Mouse (Mus musculus) G1E-ER4 (cell line): Measurements from ENCODE around the gene Cdk15. TPM values are rescaled to one million over a fixed set of nuclear protein-coding genes. Genes with fewer than 3 reads are reported as not detected.

Experiments used
- GATA1 ChIP-seq: IDR thresholded peaks from one replicate; pipeline ENCODE4 v1.8.0; 2012; ENCODE audit warnings: low read length, inconsistent platforms
- polyA plus RNA-seq: library from polyadenylated mRNA; stranded (reverse); fragments of >175 nt; gene quantifications from 2 replicates; pipeline ENCODE4 v1.2.3, GENCODE M21; 2012

The Cdk15 gene
- polyA plus RNA-seq, 1 experiment: not detected

DNA sequence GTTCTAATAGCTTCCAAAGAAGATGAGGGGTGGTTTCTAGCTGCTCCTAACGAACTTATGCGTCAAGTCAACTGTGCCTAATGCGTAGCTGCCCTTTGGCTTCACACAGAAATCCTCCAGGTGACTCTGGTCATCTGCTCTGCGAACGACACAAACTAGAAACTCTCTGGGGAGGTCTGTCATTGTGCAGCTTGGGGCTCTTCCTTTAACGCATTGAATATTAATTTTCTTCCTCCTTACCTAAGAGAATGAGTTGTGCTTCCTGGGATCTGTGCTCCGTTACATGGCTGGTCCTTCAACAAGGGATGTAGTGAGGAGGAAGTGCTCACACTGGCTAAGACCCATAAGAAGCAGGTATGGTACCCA is 112.6 kb downstream of the Cdk15 start:
- no peak for TF ChIP-seq GATA1

- no peak for TF ChIP-seq GATA1
Observed at GRCm38 (mm10) chr1:59370355-59370950, 113.7 kb downstream of the Cdk15 start.

DNA sequence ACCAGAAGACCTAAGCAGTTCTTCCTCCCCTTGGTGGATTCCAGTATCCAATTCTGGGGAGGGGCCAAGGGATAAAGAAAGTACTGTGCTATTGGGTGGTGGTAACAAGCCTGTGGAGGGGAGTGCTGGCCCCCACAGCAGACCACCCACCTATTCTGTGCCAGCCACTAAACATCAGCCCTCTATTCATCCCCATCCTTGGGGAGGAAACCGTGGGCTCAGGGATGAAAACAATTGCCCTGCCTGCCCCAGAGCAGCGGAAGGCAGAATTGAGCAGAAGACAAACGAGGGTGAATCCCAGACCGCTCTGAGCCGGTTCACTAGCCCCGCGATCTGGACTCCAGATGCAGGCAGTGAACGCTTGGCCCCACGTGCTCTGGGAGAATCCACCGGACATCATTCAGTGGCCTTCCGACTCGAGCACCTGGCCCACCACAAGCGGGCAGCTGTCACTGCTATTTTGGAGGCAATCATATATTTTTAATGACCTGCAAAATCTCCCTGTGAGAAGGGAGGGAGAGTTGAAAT is 119.4 kb downstream of the Cdk15 start:
- no peak for TF ChIP-seq GATA1

DNA sequence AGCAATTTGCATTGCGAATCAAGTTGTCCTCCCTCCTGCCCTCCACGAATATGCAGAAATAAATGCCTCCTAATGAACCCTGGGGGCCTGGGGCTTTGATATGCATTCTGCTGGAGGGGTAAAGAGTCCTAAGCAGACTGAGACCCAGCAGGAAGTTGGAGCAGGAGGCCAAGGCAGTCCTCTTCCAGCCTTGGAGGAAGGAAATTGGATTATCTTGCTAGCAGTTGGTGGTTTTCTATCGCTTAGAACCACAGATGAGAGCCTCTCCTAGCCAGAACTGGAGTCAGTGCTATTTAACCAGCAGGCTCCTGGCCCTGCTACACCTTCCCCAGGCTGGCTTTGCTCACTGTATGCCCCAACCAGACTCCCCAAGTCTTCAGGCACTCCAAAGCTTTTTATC is 119.9 kb downstream of the Cdk15 start:
- TF ChIP-seq GATA1: no peak

- no peak for TF ChIP-seq GATA1
Observed at GRCm38 (mm10) chr1:59377312-59377711, 120.6 kb downstream of the Cdk15 start.

GRCm38 (mm10) chr1:59380926-59381325 is 124.2 kb downstream of the Cdk15 start:
- no peak for TF ChIP-seq GATA1

DNA sequence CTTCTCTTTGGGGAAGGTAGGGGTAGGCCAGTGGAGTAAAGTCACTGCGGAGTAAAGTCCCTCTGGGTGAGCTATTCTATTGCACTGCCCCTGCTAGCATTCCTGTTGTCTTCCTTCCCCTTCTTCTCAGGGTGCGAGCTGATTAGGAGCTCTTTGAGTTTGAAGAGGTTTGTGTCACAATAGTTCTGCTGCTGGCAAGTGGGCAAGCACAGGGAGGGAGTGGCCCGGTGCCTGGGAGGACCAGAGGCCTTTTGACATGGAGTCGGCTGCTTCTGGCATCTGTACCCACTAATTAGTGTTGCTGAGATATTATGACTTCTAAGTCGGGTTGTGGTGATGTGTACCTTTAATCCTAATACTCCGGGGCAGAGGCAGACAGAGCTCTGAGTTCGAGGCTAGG is 124.8 kb downstream of the Cdk15 start:
- TF ChIP-seq GATA1: no peak

- TF ChIP-seq GATA1: no peak
Observed at GRCm38 (mm10) chr1:59382516-59382915, 125.8 kb downstream of the Cdk15 start.

- no peak for TF ChIP-seq GATA1
Observed at GRCm38 (mm10) chr1:59383049-59383610, 126.4 kb downstream of the Cdk15 start.

DNA sequence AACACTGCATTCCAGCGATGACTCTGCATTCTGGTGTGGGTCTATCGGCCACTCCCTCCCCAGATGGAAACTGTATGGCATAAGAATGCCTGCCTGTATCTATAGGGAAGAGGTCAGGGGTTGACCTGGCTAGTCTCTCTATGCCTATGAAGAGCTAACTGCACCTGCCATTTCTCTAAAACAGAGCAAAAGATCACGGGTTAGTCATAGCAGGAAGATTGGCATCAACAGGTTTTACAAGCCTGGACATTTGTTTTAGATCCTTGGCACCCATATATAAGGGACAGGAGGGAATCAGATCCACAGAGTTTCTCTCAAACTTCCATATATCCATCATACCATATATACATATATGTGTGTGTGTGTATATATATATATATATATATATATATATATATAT is 127.7 kb downstream of the Cdk15 start:
- TF ChIP-seq GATA1: no peak

GRCm38 (mm10) chr1:59385641-59386040 is 128.9 kb downstream of the Cdk15 start:
- no peak for TF ChIP-seq GATA1

- TF ChIP-seq GATA1: no peak
Observed at GRCm38 (mm10) chr1:59387542-59388314, 131.0 kb downstream of the Cdk15 start.

- no peak for TF ChIP-seq GATA1
Observed at GRCm38 (mm10) chr1:59389181-59389580, 132.5 kb downstream of the Cdk15 start.

GRCm38 (mm10) chr1:59391736-59392135 is 135.0 kb downstream of the Cdk15 start:
- no peak for TF ChIP-seq GATA1

DNA sequence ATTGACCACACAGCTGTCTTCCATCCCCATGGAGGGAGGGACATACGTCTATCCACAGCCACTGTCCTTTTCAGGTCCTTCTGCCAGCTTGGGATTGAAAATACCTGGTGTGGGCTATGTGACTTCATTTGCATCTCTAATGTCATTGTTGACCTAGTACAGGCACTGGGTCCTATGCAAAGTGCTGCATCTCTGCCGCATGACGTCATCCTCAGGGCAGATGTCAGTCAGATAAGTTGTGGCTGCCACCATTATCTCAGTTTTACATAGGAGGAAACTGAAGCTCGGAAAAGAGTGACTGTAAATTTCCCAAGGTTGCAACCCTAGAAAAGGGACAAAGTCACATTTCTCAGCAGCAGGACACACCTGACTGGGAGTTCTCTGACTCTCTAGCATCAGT is 137.4 kb downstream of the Cdk15 start:
- no peak for TF ChIP-seq GATA1

- TF ChIP-seq GATA1: no peak
Observed at GRCm38 (mm10) chr1:59394616-59395015, 137.9 kb downstream of the Cdk15 start.

DNA sequence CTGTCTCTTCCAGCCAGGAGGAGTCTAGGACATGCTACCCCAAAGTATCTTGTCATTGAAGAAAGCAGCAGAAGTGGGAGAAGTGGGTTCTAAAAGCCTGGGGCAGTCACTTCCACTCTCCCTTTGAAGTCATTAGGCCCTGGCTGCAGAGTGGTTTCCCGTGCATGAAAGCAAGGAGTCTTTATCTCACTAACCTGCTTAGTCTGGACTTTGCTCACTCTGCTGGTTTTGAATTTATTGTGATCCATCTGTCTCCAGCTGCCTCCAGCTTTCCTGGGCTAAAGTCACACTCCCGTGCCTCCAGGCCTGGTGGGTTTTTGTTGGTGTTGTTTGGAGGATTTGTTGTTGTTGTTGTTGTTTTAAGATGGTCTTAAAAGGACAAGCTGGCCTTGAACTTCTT is 139.3 kb downstream of the Cdk15 start:
- TF ChIP-seq GATA1: no peak
